Mouse (Mus musculus): Measurements from ENCODE around the gene Tbx5. TPM values are rescaled to one million over a fixed set of nuclear protein-coding genes. Genes with fewer than 3 reads are reported as not detected.

Tbx5 gene
- polyA plus RNA-seq, 1 experiment from 2014 or later, result not detected

DNA sequence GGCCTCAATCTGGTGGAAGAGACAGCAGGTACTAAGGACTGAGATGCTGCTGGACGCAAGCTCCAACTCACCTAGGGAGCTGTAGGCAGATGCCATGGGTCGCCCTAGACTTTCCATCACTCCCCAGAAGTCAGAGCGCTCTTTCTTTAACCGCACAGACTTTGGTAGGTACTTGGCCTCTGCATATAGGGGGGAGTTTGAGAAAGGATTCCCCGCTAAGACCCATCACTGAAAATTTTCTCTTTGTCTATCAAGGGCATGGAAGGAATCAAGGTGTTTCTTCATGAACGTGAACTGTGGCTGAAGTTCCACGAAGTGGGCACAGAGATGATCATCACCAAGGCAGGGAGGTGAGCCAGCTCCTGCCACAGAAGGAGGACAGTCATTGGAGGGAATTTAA, 6.0 kb downstream of the Tbx5 start:
- Histone ChIP-seq H3K4me1 (replicated peaks) (no peaks in the 10 kb centered on the region), H3K9me3 (no peaks in the 10 kb centered on the region), H3K9ac (no peak overlapping the region), H3K36me3 (no peaks in the 10 kb centered on the region), H3K27ac (no peak overlapping the region), H3K27me3 (peaks cover 100% of the 10 kb centered on the region), H3K4me2 (no peak overlapping the region), H3K4me3 (no peak overlapping the region)
- WGBS, result 1% methylated on average over 7 of the region's 7 CpGs
- no peak for ATAC-seq (ENCODE audit: low FRiP score)

DNA sequence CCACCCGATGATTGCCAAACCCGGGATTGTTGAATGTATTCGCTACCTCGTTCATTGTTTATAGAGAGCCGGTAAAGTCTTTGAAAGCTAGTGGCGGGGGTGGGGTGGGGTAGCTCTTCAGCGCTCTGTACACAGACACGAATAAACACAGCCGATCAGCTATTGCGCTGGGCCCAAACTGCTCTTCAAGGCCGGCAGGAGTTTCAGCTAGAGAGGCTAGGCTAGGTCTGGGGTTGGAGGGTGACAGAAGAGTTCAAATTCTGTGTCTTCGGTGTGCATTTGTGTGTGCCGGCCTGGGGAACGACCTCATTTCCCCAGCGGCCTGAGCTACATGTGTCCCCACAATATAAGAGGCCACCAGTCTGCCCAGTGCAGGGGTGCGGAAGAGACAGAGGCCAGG, 6.7 kb downstream of the Tbx5 start:
- 1% methylated on average over 16 of the region's 16 CpGs for WGBS

DNA sequence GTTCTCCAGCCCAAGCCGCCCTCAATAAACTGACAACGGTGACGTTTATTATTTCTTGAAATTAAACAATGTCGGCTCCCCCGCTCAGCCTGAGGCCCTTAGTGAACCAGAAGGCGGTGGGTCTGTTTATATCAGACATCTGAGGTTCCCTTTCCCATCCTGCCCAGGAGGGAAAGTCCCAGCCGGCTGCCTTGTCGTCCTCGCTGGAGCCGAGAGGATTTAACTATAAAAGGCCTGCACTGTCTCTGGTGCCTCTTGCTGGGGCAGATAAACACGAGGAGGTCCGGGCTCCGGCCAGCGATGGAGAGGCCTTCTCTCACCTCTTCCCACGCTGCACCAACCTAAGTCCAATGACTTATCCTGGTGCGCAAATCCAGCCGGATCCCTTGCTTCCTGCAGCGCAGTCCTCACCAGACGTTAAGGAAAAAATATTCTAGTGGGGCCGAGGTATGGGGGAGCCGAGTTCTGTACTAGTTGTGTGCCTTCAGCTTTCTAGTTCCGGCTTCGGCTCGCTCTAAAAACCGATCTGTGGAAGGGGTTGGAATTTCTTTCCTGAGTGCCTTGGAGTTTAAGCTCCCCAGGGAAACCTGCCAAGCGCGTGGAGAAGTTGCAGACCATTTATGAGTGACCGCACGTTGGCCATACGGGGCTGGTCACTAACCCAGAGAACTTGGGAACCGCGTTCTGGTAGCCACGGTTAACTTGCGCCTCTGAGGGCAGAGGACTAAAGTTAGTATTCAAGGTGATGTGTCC, 7.3 kb downstream of the Tbx5 start:
- no peaks in the 10 kb centered on the region for H3K36me3 ChIP-seq
- no peak overlapping the region for H3K4me2 ChIP-seq
- no peak overlapping the region for H3K27ac ChIP-seq
- H3K9ac ChIP-seq, result no peak overlapping the region
- peaks cover under 1% of the 10 kb centered on the region; the same call in 1 of the 2 replicates for H3K4me1 ChIP-seq (replicated peaks)
- H3K27me3 ChIP-seq, result peaks cover 100% of the 10 kb centered on the region
- H3K9me3 ChIP-seq, result no peaks in the 10 kb centered on the region
- WGBS, result under 1% methylated on average over 34 of the region's 34 CpGs
- H3K4me3 ChIP-seq, result no peak overlapping the region
- ATAC-seq (ENCODE audit: low FRiP score), result no peak

More for the DNA sequence above, 6.7 kb downstream of the Tbx5 start:
- no peak for ATAC-seq (ENCODE audit: low FRiP score)
- Histone ChIP-seq H3K27ac (no peak overlapping the region), H3K27me3 (peaks cover 100% of the 10 kb centered on the region), H3K36me3 (no peaks in the 10 kb centered on the region), H3K4me2 (no peak overlapping the region), H3K9me3 (no peaks in the 10 kb centered on the region), H3K4me1 (replicated peaks) (no peaks in the 10 kb centered on the region), H3K4me3 (no peak overlapping the region), H3K9ac (no peak overlapping the region)

DNA sequence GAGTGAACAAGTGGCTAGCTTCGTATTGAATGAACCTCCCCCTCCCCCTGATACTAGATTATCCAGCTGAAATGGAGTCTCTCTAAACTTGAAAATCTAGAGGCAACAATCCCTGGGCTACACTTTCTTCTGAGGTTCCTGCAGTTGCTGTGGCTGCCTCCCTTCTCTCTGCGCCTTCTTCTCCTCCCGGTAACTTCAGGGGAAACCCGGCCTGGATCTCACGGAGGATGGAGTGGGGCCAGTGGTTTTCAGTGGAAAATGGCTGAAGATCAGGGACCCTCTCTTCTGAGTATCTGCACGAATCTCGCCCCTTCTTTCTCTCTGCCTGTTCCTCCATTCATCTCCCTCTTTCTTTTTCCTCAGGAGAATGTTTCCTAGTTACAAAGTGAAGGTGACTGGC, 7.9 kb downstream of the Tbx5 start:
- H3K27ac ChIP-seq, result no peak overlapping the region
- peaks cover 100% of the 10 kb centered on the region for H3K27me3 ChIP-seq
- ATAC-seq (ENCODE audit: low FRiP score), result no peak
- H3K9ac ChIP-seq, result no peak overlapping the region
- peaks cover 6% of the 10 kb centered on the region; the same call in 1 of the 2 replicates for H3K4me1 ChIP-seq (replicated peaks)
- WGBS, result 0% methylated on average over 7 of the region's 7 CpGs
- H3K36me3 ChIP-seq, result no peaks in the 10 kb centered on the region
- no peak overlapping the region for H3K4me2 ChIP-seq
- no peaks in the 10 kb centered on the region for H3K9me3 ChIP-seq
- H3K4me3 ChIP-seq, result no peak overlapping the region

DNA sequence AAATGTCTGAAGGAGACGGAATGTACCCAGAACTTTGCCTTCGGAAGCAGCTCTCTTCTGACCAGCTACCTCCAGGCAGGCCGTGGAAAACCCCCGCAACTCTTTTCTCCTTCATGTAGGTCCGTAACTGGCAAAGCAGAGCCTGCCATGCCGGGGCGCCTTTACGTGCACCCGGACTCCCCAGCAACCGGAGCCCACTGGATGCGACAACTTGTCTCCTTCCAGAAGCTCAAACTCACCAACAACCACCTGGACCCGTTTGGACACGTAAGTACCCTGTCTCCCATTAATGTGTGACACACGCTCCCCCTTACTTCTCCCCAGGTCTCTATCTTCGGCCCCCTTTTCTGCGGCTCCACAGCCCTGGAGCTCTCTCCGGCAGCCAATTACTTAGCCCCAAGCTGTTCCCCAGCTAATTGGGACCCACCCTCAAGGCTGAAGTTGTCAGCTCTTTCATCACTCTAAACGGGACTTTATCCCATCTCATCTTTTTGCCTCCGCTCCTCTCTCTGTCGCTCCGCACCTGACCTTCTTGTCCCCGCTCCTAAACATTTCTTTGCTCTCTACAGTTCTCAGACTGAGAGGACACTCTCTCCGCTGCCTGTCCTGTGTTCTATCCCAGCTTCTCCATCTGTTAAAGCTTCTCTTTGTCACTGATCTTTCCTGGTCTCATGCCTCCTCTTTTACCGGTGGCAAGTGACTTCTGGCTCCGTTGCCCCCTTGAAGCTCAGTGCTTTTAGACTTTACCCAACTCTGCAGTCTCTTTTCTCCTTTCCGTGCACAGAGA, 9.4 kb downstream of the Tbx5 start:
- Histone ChIP-seq H3K4me2 (no peak overlapping the region), H3K9ac (no peak overlapping the region), H3K27me3 (peaks cover 100% of the 10 kb centered on the region), H3K4me1 (replicated peaks) (peaks cover 6% of the 10 kb centered on the region; the same call in 1 of the 2 replicates), H3K4me3 (no peak overlapping the region), H3K9me3 (no peaks in the 10 kb centered on the region), H3K36me3 (no peaks in the 10 kb centered on the region), H3K27ac (no peak overlapping the region)
- under 1% methylated on average over 26 of the region's 26 CpGs for WGBS
- no peak for ATAC-seq (ENCODE audit: low FRiP score)

DNA sequence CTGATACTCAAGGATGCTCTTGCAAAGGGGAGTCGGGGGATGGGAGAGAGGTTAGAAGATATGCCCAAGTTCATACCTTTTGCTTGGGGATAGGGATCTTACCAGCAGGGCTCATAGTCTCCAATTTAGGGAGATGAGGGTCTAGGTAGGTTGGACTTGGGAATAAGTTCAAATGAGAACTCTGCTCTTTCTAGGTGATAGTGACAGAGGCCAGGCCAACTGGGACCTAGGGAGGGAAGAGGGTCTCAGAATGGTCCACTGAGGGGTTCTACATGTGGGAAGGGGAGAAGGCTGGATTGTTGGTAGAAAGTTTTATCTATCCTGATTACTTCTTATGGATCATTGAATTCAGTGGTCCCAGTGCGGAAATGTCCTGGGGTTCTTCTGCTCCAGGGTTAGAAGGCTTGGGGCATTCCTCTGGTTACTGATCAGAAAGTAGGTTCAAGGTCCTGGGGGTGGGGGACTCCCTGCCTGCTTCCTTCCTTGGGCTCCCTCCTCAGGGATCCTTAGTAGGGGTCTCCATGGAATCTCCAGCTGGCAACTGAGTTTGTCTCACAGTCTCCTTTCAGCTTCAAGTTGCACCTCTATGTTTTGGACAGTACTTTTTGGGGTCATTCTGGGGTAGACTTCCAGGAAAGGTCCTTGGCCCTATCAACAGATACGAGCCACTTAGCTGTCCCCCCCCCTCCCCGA, 10.4 kb downstream of the Tbx5 start:
- no peak for ATAC-seq (ENCODE audit: low FRiP score)
- peaks cover 100% of the 10 kb centered on the region for H3K27me3 ChIP-seq
- 6% methylated on average over 4 of the region's 4 CpGs for WGBS

DNA sequence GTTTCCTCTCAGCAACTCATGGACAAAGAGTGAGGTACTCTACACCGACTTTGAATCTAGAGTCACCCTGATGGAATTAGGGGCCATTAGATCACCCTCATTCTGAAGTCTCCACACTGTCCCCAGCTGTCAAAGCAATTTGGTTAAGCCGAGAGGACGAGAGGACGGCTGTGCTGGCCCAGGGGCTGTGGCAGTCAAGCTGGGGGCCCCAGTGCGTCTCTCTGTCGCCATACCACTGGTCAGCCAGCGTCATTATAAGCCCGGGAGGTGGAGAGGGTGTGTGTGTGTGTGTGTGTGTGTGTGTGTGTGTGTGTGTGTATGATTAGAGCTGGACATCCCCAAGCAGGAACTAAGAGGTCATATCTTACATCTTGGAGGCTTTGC, 10.9 kb downstream of the Tbx5 start:
- 0% methylated on average over 8 of the region's 8 CpGs for WGBS

More for the DNA sequence above, 10.4 kb downstream of the Tbx5 start:
- Histone ChIP-seq H3K36me3 (no peaks in the 10 kb centered on the region), H3K9me3 (no peaks in the 10 kb centered on the region), H3K27ac (no peak overlapping the region), H3K9ac (no peak overlapping the region), H3K4me2 (no peak overlapping the region), H3K4me3 (no peak overlapping the region), H3K4me1 (replicated peaks) (peaks cover 6% of the 10 kb centered on the region; the same call in 1 of the 2 replicates)

DNA sequence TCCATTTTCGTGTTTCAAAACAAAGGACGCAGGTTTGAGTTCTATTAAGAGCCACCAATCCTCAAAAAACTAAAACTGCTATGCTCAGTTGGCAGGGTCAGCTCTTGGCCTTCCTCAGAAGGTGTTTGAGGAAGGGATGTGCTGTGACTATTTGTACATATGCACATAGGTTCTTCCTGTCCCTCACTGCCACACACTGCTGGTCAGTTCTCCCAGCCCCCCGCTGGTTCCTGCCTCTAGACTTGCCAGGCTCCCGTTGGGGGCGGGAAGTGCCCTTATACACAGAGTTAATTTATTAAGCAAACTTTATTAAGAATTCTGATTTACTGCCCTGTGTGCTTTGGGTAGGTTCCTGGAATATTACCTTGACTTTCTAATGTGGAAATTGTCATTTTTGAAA, 11.9 kb downstream of the Tbx5 start:
- 4% methylated on average over 5 of the region's 5 CpGs for WGBS
- ATAC-seq (ENCODE audit: low FRiP score), result no peak

More for the DNA sequence above, 10.9 kb downstream of the Tbx5 start:
- no peak for ATAC-seq (ENCODE audit: low FRiP score)
- peaks cover 6% of the 10 kb centered on the region; the same call in 1 of the 2 replicates for H3K4me1 ChIP-seq (replicated peaks)
- H3K9me3 ChIP-seq, result no peaks in the 10 kb centered on the region
- H3K9ac ChIP-seq, result no peak overlapping the region
- no peak overlapping the region for H3K4me2 ChIP-seq
- H3K27ac ChIP-seq, result no peak overlapping the region
- peaks cover 100% of the 10 kb centered on the region for H3K27me3 ChIP-seq
- H3K36me3 ChIP-seq, result no peaks in the 10 kb centered on the region
- H3K4me3 ChIP-seq, result no peak overlapping the region

DNA sequence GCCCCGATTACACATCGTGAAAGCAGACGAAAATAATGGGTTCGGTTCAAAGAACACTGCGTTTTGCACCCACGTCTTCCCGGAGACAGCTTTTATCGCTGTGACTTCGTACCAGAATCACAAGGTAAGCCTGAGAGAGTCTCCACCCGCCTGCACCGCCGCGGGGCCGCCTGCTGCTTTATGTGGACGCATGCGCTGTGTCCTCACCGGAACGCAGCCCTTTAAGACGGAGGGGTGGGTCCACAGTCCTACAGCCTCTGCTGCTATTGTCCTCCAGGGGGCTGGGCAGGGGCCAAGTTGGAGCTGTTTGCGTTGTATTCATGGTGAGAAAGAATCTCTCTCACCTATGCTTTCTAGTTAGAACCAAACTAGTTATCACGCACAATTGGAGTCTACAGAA, 12.5 kb downstream of the Tbx5 start:
- no peak for ATAC-seq (ENCODE audit: low FRiP score)
- H3K36me3 ChIP-seq, result no peaks in the 10 kb centered on the region
- 1% methylated on average over 21 of the region's 21 CpGs for WGBS
- peak overlapping the region; percentile 38 for H3K4me2 ChIP-seq
- no peak overlapping the region for H3K27ac ChIP-seq
- peak overlapping the region; percentile 17; the same call in 1 of the 2 replicates for H3K4me3 ChIP-seq
- H3K27me3 ChIP-seq, result peaks cover 94% of the 10 kb centered on the region
- H3K9ac ChIP-seq, result no peak overlapping the region
- H3K9me3 ChIP-seq, result no peaks in the 10 kb centered on the region
- peaks cover 6% of the 10 kb centered on the region; the same call in 1 of the 2 replicates for H3K4me1 ChIP-seq (replicated peaks)

More for the DNA sequence above, 11.9 kb downstream of the Tbx5 start:
- Histone ChIP-seq H3K4me1 (replicated peaks) (peaks cover 6% of the 10 kb centered on the region; the same call in 1 of the 2 replicates), H3K36me3 (no peaks in the 10 kb centered on the region), H3K27ac (no peak overlapping the region), H3K27me3 (peaks cover 100% of the 10 kb centered on the region), H3K4me2 (no peak overlapping the region), H3K9ac (no peak overlapping the region), H3K4me3 (no peak overlapping the region), H3K9me3 (no peaks in the 10 kb centered on the region)

DNA sequence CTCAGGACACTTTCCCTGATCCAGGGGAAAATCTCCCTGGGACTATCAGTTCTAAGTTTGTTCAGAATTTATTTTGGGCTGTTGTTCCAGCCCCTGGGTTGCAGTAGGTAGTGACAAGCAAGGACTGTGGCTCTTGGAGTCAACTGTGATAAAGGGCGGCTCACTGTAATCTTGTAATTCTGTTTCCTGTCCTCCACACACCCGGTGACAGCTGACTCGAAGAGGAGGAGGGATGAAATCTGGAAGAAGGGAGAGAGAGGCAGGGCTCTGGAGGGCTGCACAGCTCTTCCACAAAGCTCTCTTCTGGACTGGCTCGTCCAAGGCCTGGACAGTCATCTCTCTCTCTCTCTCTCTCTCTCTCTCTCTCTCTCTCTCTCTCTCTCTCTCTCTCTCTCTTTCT, 24.6 kb downstream of the Tbx5 start:
- 71% methylated on average over 4 of the region's 4 CpGs for WGBS
- ATAC-seq (ENCODE audit: low FRiP score), result no peak
- H3K27me3 ChIP-seq, result peaks cover 38% of the 10 kb centered on the region
- H3K4me1 ChIP-seq (replicated peaks), result no peaks in the 10 kb centered on the region
- H3K9ac ChIP-seq, result no peak overlapping the region
- H3K36me3 ChIP-seq, result no peaks in the 10 kb centered on the region
- no peak overlapping the region for H3K4me3 ChIP-seq
- no peak overlapping the region for H3K4me2 ChIP-seq
- no peak overlapping the region for H3K27ac ChIP-seq
- no peaks in the 10 kb centered on the region for H3K9me3 ChIP-seq

DNA sequence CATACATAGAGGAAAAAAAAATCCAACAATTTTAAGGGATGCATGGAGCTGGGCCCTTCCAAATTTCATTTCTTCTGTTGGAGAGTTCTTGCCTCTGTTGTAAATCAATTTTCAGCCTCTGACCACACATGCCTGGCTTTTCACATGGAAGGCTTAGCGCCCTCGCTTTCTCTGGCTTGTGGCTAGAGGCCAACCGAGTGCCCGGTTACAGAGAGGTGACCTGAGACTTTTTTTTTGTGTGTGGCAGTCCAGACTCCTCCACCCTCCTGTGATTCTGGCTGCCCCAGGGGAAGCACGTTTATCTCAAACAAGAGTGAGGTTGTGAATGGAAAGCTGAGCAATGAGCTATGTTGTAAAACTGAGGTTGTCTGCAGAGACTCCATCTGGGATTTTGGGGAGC, 28.8 kb downstream of the Tbx5 start:
- ATAC-seq (ENCODE audit: low FRiP score), result no peak
- H3K27ac ChIP-seq, result no peak overlapping the region
- H3K9ac ChIP-seq, result no peak overlapping the region
- peaks cover 3% of the 10 kb centered on the region for H3K4me1 ChIP-seq (replicated peaks)
- no peak overlapping the region for H3K4me2 ChIP-seq
- H3K4me3 ChIP-seq, result no peak overlapping the region
- peaks cover 47% of the 10 kb centered on the region for H3K27me3 ChIP-seq
- WGBS, result 72% methylated on average over 5 of the region's 5 CpGs
- no peaks in the 10 kb centered on the region for H3K36me3 ChIP-seq
- no peaks in the 10 kb centered on the region for H3K9me3 ChIP-seq

DNA sequence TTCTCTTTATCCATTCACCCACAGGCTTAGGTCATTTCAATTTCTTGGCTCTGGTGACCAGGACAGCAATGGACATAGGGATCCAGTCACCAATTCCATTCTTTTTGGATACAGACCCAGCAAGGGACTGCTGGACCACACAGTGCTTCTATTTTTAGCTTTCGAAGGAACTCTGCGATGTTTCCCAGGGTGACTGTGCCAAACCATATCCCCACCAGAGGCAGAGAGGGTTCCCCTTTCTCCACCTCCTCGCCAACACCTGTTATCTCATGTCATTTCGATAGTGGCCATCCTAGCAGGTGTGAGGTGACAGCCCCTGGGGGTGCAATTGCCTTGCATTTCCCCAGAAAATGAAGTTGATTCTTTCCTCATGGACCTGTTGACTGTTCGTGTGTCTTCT, 30.0 kb downstream of the Tbx5 start:
- H3K27ac ChIP-seq, result no peak overlapping the region
- no peaks in the 10 kb centered on the region for H3K36me3 ChIP-seq
- 87% methylated on average over 5 of the region's 5 CpGs for WGBS
- no peak overlapping the region for H3K4me2 ChIP-seq
- no peaks in the 10 kb centered on the region for H3K9me3 ChIP-seq
- H3K4me1 ChIP-seq (replicated peaks), result peaks cover 13% of the 10 kb centered on the region
- H3K4me3 ChIP-seq, result no peak overlapping the region
- H3K9ac ChIP-seq, result no peak overlapping the region
- no peak for ATAC-seq (ENCODE audit: low FRiP score)
- peaks cover 44% of the 10 kb centered on the region for H3K27me3 ChIP-seq
